Mouse (Mus musculus): ENCODE data around the gene Foxd1.

The Foxd1 gene

DNA sequence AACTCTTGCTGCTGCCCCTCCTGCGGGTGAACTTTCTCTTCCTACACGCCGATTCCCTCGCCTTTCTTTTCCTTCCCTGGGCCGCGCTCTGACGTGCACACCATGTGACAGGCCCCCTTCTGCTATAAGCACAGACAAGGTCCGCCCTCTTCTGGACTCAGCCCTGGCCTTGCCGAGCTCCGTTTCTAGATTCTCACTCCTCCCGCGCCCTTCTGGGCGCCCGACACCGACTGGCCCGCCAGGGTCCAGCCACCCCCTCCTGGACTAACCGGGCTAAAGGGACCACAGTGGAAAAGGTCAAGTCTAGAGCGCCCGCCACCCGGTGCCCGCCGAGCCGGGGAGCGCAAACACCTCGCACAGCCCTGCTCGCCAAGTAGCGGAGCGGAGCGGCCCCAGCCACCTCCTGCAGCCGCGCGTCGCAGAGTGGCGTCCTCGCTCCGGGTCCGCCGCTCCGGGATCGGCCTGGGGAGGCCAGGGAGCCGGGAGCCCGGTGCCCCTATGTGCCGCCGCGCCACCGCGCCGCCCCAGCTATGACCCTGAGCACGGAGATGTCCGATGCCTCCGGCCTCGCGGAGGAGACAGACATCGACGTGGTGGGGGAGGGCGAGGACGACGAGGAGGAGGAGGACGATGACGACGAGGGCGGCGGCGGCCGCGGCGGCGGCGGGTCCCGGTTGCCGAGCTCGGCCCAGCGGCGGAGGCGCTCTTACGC is at the start of gene Foxd1:
TSS of gene Foxd1 (plus strand) at position 153 of the 712 bp plus-strand sequence.
- POLR2A ChIA-PET, result interaction anchor here (0.5 to 1.5 kb wide), 23 partner anchors 11 to 1346 kb away, joined by 3 to 6 read pairs (median 3); partner anchors contain the start of genes Ankra2 (in 1 of the 4), Btf3 (in 1 of the 4) and Utp15 (in 1 of the 4)
- CTCF ChIA-PET, result interaction anchor here in 2 of 4 experiments (0.6 kb wide), 4 partner anchors 66 to 314 kb away, joined by 3 to 6 read pairs (median 3); no protein-coding TSS in a partner anchor

- ChIA-PET CTCF (interaction anchor here in 2 of 4 experiments (0.5 to 1.5 kb wide), 7 partner anchors 11 to 938 kb away, joined by 3 to 4 read pairs (median 3); partner anchors contain the start of gene Btf3 (in 1 of the 2)), POLR2A (interaction anchor here in 3 of 4 experiments (1.1 to 5.7 kb wide), 17 partner anchors 9 to 150 kb away, joined by 3 to 77 read pairs (median 4); partner anchors contain the start of genes Btf3 (in 3 of the 3), Ankra2 (in 2 of the 3), Foxd1 (in 2 of the 3) and Utp15 (in 2 of the 3))
Observed at GRCm38 (mm10) chr13:98305257-98305656, 48.8 kb upstream of the Foxd1 start.

DNA sequence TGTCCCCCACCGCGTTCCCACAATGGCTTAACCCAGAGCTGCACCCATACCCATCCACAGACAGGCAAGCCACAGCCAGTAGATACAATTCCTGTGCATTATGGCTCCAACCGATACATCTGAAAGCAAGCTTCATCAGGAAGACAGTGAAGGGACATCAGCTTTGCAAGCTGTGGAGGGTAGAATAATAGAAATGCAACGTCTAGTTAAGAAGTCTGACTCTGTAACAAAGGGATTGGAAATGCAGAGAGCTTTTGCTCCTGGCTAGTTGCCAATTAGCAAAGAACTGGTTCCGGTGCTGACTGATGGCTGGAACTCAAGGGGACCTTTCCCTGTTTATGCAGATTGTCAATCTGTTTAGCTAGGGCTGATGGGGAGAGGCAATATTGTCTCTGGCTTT is 47.6 kb upstream of the Foxd1 start:
- ChIA-PET POLR2A (interaction anchor here (0.5 to 5.7 kb wide), 23 partner anchors 8 to 487 kb away, joined by 3 to 77 read pairs (median 4); partner anchors contain the start of genes Btf3 (in 4 of the 4), Ankra2 (in 2 of the 4), Foxd1 (in 2 of the 4) and Utp15 (in 2 of the 4)), CTCF (interaction anchor here in 3 of 4 experiments (0.6 to 1.5 kb wide), 7 partner anchors 9 to 465 kb away, joined by 3 to 4 read pairs (median 3); partner anchors contain the start of gene Btf3 (in 1 of the 3))

GRCm38 (mm10) chr13:98306852-98307475 is 47.1 kb upstream of the Foxd1 start:
- ChIA-PET CTCF (interaction anchor here in 1 of 4 experiments (0.7 to 1.5 kb wide), 4 partner anchors 9 to 282 kb away, joined by 3 to 4 read pairs (median 4); partner anchors contain the start of gene Btf3), POLR2A (interaction anchor here (0.6 to 5.7 kb wide), 18 partner anchors 8 to 342 kb away, joined by 3 to 77 read pairs (median 7); partner anchors contain the start of genes Btf3 (in 4 of the 4), Ankra2 (in 1 of the 4), Foxd1 (in 1 of the 4) and Utp15 (in 1 of the 4))

DNA sequence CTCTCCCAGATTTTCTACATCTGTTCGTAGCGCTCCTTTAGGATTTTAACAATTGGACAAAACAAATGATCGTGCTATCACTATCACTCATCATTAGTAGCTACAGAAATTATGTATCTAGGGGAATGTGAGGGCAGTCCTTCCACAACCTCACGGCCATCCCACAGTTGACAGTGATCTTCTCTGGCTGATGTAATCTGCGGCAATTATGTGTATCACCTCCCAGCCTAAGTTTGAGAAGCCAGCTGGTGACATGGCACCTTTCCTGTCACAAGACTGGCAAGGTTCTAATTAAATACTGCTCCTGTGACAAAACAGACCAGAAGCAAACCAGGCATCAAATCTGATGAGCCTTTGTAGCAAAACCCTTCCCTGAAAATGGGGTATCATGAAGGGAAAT is 46.0 kb upstream of the Foxd1 start:
- CTCF ChIA-PET, result interaction anchor here in 2 of 4 experiments (1.0 to 1.3 kb wide), 2 partner anchors 9 kb away, joined by 8 to 12 read pairs; no protein-coding TSS in a partner anchor
- POLR2A ChIA-PET, result interaction anchor here (0.5 to 5.7 kb wide), 18 partner anchors 8 to 149 kb away, joined by 3 to 77 read pairs (median 4); partner anchors contain the start of genes Btf3 (in 3 of the 4), Foxd1 (in 2 of the 4), Ankra2 (in 1 of the 4) and Utp15 (in 1 of the 4)

- CTCF ChIA-PET, result interaction anchor here in 3 of 4 experiments (0.6 to 1.3 kb wide), 3 partner anchors 10 to 14 kb away, joined by 6 to 12 read pairs (median 8); no protein-coding TSS in a partner anchor
- POLR2A ChIA-PET, result interaction anchor here (0.9 to 5.7 kb wide), 15 partner anchors 7 to 148 kb away, joined by 3 to 77 read pairs (median 4); partner anchors contain the start of genes Btf3 (in 3 of the 4), Foxd1 (in 2 of the 4), Ankra2 (in 1 of the 4) and Utp15 (in 1 of the 4)
Observed at GRCm38 (mm10) chr13:98308724-98309123, 45.3 kb upstream of the Foxd1 start.

DNA sequence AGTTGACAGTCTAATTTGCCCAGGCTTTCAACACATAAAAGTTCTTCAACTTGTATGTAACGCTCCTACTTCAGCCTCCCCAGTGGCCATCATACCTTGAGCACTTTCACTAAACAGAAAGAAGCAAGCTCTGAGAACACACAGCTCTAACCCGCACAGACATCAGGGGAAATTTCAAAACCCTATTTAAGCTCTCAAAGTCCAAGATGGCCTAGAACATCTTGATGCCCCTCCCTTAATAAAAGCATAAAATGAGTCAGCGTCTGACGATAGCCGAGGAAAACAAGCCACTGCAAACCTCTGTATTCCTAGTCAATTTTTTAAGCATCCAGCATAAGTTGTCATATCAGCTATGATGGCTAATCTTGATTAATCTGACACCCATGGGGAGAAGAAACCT is 42.4 kb upstream of the Foxd1 start:
- CTCF ChIA-PET, result interaction anchor here in 1 of 4 experiments (1.9 kb wide), 1 partner anchor 12 kb away, joined by 8 read pairs; no protein-coding TSS in a partner anchor
- POLR2A ChIA-PET, result interaction anchor here in 3 of 4 experiments (0.6 to 3.8 kb wide), 10 partner anchors 8 to 731 kb away, joined by 3 to 47 read pairs (median 3); partner anchors contain the start of genes Ankra2 (in 1 of the 3), Foxd1 (in 1 of the 3) and Utp15 (in 1 of the 3)

GRCm38 (mm10) chr13:98313631-98314030 is 40.4 kb upstream of the Foxd1 start:
- CTCF ChIA-PET, result no interaction called here
- POLR2A ChIA-PET, result interaction anchor here in 2 of 4 experiments (0.9 to 4.7 kb wide), 4 partner anchors 7 to 17 kb away, joined by 3 to 77 read pairs (median 22); no protein-coding TSS in a partner anchor

GRCm38 (mm10) chr13:98315124-98315523 is 38.9 kb upstream of the Foxd1 start:
- ChIA-PET POLR2A (interaction anchor here (0.5 to 4.7 kb wide), 12 partner anchors 9 to 523 kb away, joined by 3 to 77 read pairs (median 4); partner anchors contain the start of genes Ankra2 (in 1 of the 4), Foxd1 (in 1 of the 4) and Utp15 (in 1 of the 4)), CTCF (interaction anchor here in 1 of 4 experiments (0.9 kb wide), 1 partner anchor 16 kb away, joined by 3 read pairs; no protein-coding TSS in a partner anchor)

GRCm38 (mm10) chr13:98316140-98316479 is 37.9 kb upstream of the Foxd1 start:
- CTCF ChIA-PET, result interaction anchor here in 3 of 4 experiments (1.0 to 1.8 kb wide), 4 partner anchors 17 to 35 kb away, joined by 3 to 8 read pairs (median 4); no protein-coding TSS in a partner anchor
- POLR2A ChIA-PET, result interaction anchor here (0.7 to 4.7 kb wide), 23 partner anchors 8 to 330 kb away, joined by 3 to 77 read pairs (median 5); partner anchors contain the start of gene Foxd1 (in 1 of the 4)

- ChIA-PET POLR2A (interaction anchor here (0.7 to 4.7 kb wide), 25 partner anchors 8 to 298 kb away, joined by 3 to 77 read pairs (median 4); partner anchors contain the start of gene Foxd1 (in 1 of the 4)), CTCF (interaction anchor here in 3 of 4 experiments (0.8 to 1.8 kb wide), 6 partner anchors 11 to 35 kb away, joined by 3 to 8 read pairs (median 4); no protein-coding TSS in a partner anchor)
Observed at GRCm38 (mm10) chr13:98316480-98317245, 37.4 kb upstream of the Foxd1 start, which contains the start of gene Btf3. Gene Btf3, minus strand, starts transcription at chr13:98317006.

DNA sequence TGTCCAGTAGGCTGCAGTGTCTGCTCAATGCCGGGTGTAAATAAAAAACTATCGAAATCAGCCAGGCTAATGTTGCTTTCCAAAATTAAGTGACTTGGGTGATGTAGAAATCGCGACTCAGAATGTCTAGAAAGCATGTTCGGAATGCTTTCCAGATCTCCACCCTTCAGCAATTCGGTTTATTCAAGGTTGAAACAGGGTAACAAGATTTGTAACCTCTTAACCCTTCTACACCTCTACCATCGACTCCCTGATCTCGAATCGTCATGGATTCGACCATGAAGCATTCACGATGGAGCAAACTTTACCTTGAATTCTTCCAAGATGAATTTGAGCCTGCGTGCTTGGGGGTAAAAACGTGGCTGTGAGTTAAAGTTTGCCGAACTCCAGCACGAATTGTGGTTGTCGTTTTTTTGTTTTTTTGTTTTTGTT is 36.8 kb upstream of the Foxd1 start:
- POLR2A ChIA-PET, result interaction anchor here (0.6 to 4.7 kb wide), 26 partner anchors 9 to 144 kb away, joined by 3 to 77 read pairs (median 4); partner anchors contain the start of gene Foxd1 (in 1 of the 4)
- CTCF ChIA-PET, result interaction anchor here (0.5 to 1.8 kb wide), 6 partner anchors 11 to 34 kb away, joined by 3 to 8 read pairs (median 4); no protein-coding TSS in a partner anchor

DNA sequence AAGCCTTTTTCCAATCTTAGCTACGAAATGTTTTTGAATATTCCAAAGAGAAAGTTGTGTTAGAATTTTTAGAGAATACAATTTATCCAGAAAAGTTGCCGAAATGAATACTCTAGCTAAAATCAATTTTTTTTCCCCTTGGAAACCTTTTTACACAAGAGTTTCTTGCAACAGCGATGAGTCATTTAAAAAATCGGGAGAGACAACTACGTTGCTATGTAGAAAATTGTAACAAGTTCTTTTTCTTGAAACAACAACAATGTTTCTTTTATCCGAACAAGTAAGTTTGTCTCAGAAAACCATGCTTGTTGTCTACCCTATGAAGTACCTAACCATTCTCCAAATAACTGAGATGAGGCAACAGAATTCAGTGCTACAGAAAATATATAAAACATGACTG is 36.1 kb upstream of the Foxd1 start:
- CTCF ChIA-PET, result interaction anchor here in 2 of 4 experiments (0.5 to 0.7 kb wide), 2 partner anchors 14 to 20 kb away, joined by 3 to 5 read pairs; no protein-coding TSS in a partner anchor

GRCm38 (mm10) chr13:98325034-98325433 is 29.0 kb upstream of the Foxd1 start:
- CTCF ChIA-PET, result no interaction called here
- POLR2A ChIA-PET, result interaction anchor here in 1 of 4 experiments (0.6 kb wide), 1 partner anchor 214 kb away, joined by 3 read pairs; no protein-coding TSS in a partner anchor

More for the DNA sequence above, 36.1 kb upstream of the Foxd1 start:
- POLR2A ChIA-PET, result interaction anchor here in 3 of 4 experiments (0.6 to 4.7 kb wide), 8 partner anchors 11 to 138 kb away, joined by 3 to 77 read pairs (median 14); no protein-coding TSS in a partner anchor

GRCm38 (mm10) chr13:98332106-98332505 is 21.9 kb upstream of the Foxd1 start:
- POLR2A ChIA-PET, result interaction anchor here in 1 of 4 experiments (1.0 kb wide), 1 partner anchor 24 kb away, joined by 3 read pairs; no protein-coding TSS in a partner anchor
- CTCF ChIA-PET, result interaction anchor here in 2 of 4 experiments (0.6 to 1.0 kb wide), 3 partner anchors 14 to 173 kb away, joined by 3 to 4 read pairs (median 3); no protein-coding TSS in a partner anchor

- ChIA-PET CTCF (no interaction called here), POLR2A (interaction anchor here in 2 of 4 experiments (0.6 to 1.3 kb wide), 3 partner anchors 15 to 20 kb away, joined by 3 to 11 read pairs (median 3); partner anchors contain the start of gene Btf3 (in 1 of the 2))
Observed at GRCm38 (mm10) chr13:98336205-98336604, 17.8 kb upstream of the Foxd1 start.
